Mouse (Mus musculus) neural tube, embryonic 14.5 days (tissue): Measurements from ENCODE around the gene R3hdm4. TPM values are rescaled to one million over a fixed set of nuclear protein-coding genes. Genes with fewer than 3 reads are reported as not detected.

Source experiments
- ATAC-seq: fragments of 200-750 bp; cut with Nextera tagmentation; 2 replicates; pipeline ENCODE4 v1.8.0; 2017; ENCODE audit warnings: low read depth, mild to moderate bottlenecking, moderate TSS enrichment, moderate library complexity
- H3K27ac ChIP-seq: fragments of 300-500 bp; sonication (generic); 2 replicates; pipeline ENCODE4 v1.5.1; 2014; ENCODE audit warnings: low read depth, mild to moderate bottlenecking, control low read depth, low read length, moderate library complexity, mixed read lengths
- H3K27me3 ChIP-seq: fragments of 300-500 bp; sonication (generic); 2 replicates; pipeline ENCODE4 v1.6.1; 2014; ENCODE audit warnings: low read length; ENCODE audit not compliant: control insufficient read depth, insufficient read depth
- H3K36me3 ChIP-seq: fragments of 300-500 bp; sonication (generic); 2 replicates; pipeline ENCODE4 v1.6.1; 2014; ENCODE audit warnings: low read length, mixed read lengths; ENCODE audit not compliant: control insufficient read depth, insufficient read depth
- H3K4me1 ChIP-seq: fragments of 300-500 bp; sonication (generic); 2 replicates; pipeline ENCODE4 v1.6.1; 2014; ENCODE audit warnings: low read length; ENCODE audit not compliant: control insufficient read depth, insufficient read depth
- H3K4me2 ChIP-seq: fragments of 300-500 bp; sonication (generic); 2 replicates; pipeline ENCODE4 v1.6.1; 2014; ENCODE audit warnings: mild to moderate bottlenecking, low read depth, low read length, control low read depth
- H3K4me3 ChIP-seq: fragments of 300-500 bp; sonication (generic); 2 replicates; pipeline ENCODE4 v1.5.1; 2014; ENCODE audit warnings: low read depth, low read length, control low read depth, mixed read lengths
- H3K9ac ChIP-seq: fragments of 300-500 bp; sonication (generic); replicated peaks from 2 replicates; pipeline ENCODE4 v1.6.1; 2014; ENCODE audit warnings: low read depth, mild to moderate bottlenecking, control low read depth, low read length, mixed read lengths
- H3K9me3 ChIP-seq: fragments of 300-500 bp; sonication (generic); 2 replicates; pipeline ENCODE4 v1.6.1; 2016; ENCODE audit warnings: low read length; ENCODE audit not compliant: control insufficient read depth
- WGBS: fragments of 180-500 bp; shearing (Covaris S2); extraction: QIAGEN DNeasy Blood & Tissue Kit; methylation state at CpG from one replicate; pipeline ENCODE4 v1.1.7; 2014; 5-methylcytosine and 5-hydroxymethylcytosine counted together
- polyA plus RNA-seq: library from polyadenylated mRNA; unstranded; fragments of >200 nt; fragmentation: Nextera tagmentation; extraction: Ambion mirVana; gene quantifications from 2 replicates; pipeline ENCODE4 v1.2.1, GENCODE M21; 2014

R3hdm4 gene
- polyA plus RNA-seq, 1 experiment from 2014 or later = 265 TPM

DNA sequence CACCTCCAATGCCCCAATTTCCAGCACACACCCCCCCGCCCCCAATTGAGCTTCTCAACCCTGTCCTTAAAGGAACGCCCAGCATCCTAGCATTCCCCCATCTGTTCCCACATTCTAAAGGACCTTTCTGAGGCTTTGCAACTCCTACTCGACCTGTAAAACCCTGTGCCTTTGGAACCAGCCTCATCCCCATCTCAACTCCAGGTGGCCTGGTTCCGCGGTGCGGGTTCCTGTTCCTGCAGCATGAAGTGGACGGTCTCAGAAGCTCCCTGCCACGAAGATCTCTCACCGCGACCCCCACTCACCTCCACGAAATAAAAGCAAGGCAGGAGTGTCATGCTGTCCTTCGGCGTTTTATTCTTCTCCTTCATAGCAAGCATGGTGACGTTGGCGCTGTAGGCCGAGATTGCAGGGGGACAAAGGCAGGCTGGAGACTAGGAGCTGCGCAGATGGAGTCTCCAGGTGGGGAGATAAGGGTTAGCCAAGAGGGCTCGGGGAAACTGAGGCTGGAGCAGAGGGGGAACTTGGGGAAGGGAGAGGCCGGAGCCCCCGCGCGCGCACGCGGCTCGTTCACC, 47.2 kb downstream of the R3hdm4 start:
- Histone ChIP-seq H3K9ac (peak overlapping the region; percentile 90), H3K9me3 (no peaks in the 10 kb centered on the region), H3K27me3 (no peaks in the 10 kb centered on the region), H3K36me3 (peaks cover 7% of the 10 kb centered on the region), H3K4me3 (peak overlapping the region; percentile 66), H3K27ac (peak overlapping the region; percentile 89), H3K4me1 (peaks cover 24% of the 10 kb centered on the region), H3K4me2 (peak overlapping the region; percentile 85)
- peak; percentile 8; the same call in 1 of the 2 replicates for ATAC-seq
- under 1% methylated on average over 19 of the region's 26 CpGs for WGBS

DNA sequence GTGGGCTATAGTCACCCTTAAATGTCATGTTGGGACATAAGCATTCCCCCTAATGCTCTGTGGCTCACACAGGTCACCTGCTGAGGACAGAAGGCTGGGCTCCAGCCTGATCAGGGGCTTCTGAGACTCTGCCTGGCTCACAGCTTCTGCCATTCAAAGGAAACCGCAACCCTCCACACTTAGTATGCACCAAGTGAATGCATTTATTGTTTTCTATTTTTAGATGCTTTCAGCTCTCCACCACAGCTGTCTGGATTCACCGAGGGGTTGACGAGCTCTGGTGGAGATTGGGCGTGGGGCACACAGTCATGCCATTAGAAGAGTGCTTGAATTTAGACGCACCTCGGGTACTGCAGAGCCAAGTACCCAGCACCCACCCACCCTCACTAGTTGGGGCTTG, 47.7 kb downstream of the R3hdm4 start:
- H3K4me2 ChIP-seq = peak overlapping the region; percentile 85
- H3K9ac ChIP-seq = peak overlapping the region; percentile 90
- no peaks in the 10 kb centered on the region for H3K27me3 ChIP-seq
- peaks cover 7% of the 10 kb centered on the region for H3K36me3 ChIP-seq
- no peaks in the 10 kb centered on the region for H3K9me3 ChIP-seq
- WGBS = 3% methylated on average over 6 of the region's 6 CpGs
- peak overlapping the region; percentile 66 for H3K4me3 ChIP-seq
- peak overlapping the region; percentile 89 for H3K27ac ChIP-seq
- H3K4me1 ChIP-seq = peaks cover 24% of the 10 kb centered on the region
- ATAC-seq = no peak

DNA sequence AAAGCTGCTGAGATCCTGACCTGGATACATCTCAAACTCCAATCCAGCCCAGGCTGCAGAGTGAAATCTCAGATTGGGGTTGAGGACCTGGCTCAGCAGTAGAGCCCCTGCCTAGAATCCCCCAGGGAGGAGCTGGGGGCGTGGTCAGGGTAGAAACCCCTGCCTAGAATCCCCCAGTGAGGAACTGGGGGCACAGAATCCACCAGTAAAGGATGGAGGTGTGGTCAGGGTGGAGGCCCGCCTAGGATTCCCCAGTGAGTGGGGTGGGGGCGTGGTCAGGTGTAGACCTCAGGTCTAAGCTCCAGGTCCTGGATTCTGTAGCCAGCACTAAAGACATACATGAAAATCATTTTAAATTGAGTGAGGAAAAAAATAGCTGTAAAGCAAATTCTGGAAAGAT, 48.1 kb downstream of the R3hdm4 start:
- 42% methylated on average over 3 of the region's 3 CpGs for WGBS
- Histone ChIP-seq H3K4me1 (peaks cover 24% of the 10 kb centered on the region), H3K4me3 (peak overlapping the region; percentile 66), H3K9me3 (no peaks in the 10 kb centered on the region), H3K9ac (peak overlapping the region; percentile 90), H3K27ac (peak overlapping the region; percentile 89; the same call in 1 of the 2 replicates), H3K36me3 (peaks cover 7% of the 10 kb centered on the region), H3K27me3 (no peaks in the 10 kb centered on the region), H3K4me2 (peak overlapping the region; percentile 85)
- ATAC-seq = no peak

GRCm38 (mm10) chr10:79871845-79872244, 49.2 kb downstream of the R3hdm4 start:
- no peaks in the 10 kb centered on the region for H3K9me3 ChIP-seq
- H3K4me3 ChIP-seq = peak overlapping the region; percentile 66; the same call in 1 of the 2 replicates
- peak overlapping the region; percentile 85 for H3K4me2 ChIP-seq
- H3K27me3 ChIP-seq = no peaks in the 10 kb centered on the region
- H3K9ac ChIP-seq = no peak overlapping the region
- no peak for ATAC-seq
- peaks cover 24% of the 10 kb centered on the region for H3K4me1 ChIP-seq
- WGBS = 91% methylated on average over 8 of the region's 8 CpGs
- H3K36me3 ChIP-seq = peaks cover 13% of the 10 kb centered on the region
- no peak overlapping the region for H3K27ac ChIP-seq

DNA sequence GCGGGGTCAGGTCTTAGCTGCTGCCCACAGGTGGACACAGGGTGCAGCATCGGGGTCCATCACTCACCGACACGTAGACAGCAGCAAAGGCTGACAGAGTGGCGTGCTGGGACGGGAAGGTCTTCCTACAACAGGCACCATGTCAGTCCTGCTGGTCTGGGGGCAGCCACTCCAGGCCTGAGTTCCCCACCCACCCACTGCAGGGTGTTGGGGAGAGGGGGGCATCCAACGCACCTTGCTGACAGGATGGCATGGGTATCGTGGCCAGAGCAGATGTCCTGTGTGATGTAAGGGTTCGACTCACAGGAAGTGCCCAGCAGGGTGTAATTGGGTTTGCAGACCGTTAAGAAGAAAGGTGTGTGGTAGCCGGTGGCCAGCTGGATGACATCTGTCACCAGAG, 54.4 kb downstream of the R3hdm4 start:
- Histone ChIP-seq H3K4me2 (no peak overlapping the region), H3K27ac (no peak overlapping the region), H3K27me3 (no peaks in the 10 kb centered on the region), H3K9ac (no peak overlapping the region), H3K4me3 (no peak overlapping the region), H3K4me1 (peaks cover 12% of the 10 kb centered on the region), H3K9me3 (no peaks in the 10 kb centered on the region), H3K36me3 (peaks cover 52% of the 10 kb centered on the region)
- no peak for ATAC-seq
- WGBS = 82% methylated on average over 11 of the region's 11 CpGs

DNA sequence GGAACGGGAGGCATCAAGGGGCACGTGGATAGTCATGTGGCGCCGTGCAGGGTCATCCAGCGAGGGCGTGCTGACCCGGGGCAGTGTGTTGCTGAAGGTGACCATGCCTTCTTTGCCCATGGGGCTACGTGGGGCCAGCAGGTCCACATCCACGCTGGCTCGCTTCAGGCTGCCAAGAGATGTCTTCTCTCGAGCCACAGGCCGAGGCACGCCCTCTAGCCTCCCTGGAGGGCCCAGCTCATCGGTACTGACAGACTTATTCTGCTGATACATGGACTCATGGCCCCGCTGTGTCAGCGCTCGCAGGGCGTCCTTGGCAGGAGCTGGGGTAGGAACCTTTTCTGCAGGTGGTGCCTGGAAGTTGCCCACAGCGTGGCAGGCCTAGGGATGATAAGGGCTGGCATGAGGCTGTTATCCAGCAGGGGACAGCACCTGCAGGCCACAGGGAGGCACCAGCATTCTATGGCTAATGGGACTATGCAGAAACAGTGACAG, 55.2 kb downstream of the R3hdm4 start:
- Histone ChIP-seq H3K9ac (0 out of 2 replicates have a peak overlapping the region, but pooled peaks have one; percentile 3), H3K4me3 (no peak overlapping the region), H3K36me3 (peaks cover 56% of the 10 kb centered on the region), H3K27me3 (no peaks in the 10 kb centered on the region), H3K27ac (no peak overlapping the region), H3K9me3 (no peaks in the 10 kb centered on the region), H3K4me1 (0 out of 2 replicates have a peak, but pooled peaks cover 9% of the 10 kb centered on the region), H3K4me2 (no peak overlapping the region)
- no peak for ATAC-seq
- 77% methylated on average over 19 of the region's 19 CpGs for WGBS

- Histone ChIP-seq H3K4me2 (no peak overlapping the region), H3K4me3 (no peak overlapping the region), H3K27ac (peak overlapping the region; percentile 39; the same call in 1 of the 2 replicates), H3K9me3 (no peaks in the 10 kb centered on the region), H3K27me3 (no peaks in the 10 kb centered on the region; the same call in 1 of the 2 replicates), H3K9ac (0 out of 2 replicates have a peak overlapping the region, but pooled peaks have one; percentile 3), H3K36me3 (peaks cover 62% of the 10 kb centered on the region), H3K4me1 (0 out of 2 replicates have a peak, but pooled peaks cover 5% of the 10 kb centered on the region)
- peak; percentile 11; the same call in 1 of the 2 replicates for ATAC-seq
- WGBS = 64% methylated on average over 12 of the region's 12 CpGs
These were observed 55.8 kb downstream of the R3hdm4 start for GRCm38 (mm10) chr10:79865189-79865601.

DNA sequence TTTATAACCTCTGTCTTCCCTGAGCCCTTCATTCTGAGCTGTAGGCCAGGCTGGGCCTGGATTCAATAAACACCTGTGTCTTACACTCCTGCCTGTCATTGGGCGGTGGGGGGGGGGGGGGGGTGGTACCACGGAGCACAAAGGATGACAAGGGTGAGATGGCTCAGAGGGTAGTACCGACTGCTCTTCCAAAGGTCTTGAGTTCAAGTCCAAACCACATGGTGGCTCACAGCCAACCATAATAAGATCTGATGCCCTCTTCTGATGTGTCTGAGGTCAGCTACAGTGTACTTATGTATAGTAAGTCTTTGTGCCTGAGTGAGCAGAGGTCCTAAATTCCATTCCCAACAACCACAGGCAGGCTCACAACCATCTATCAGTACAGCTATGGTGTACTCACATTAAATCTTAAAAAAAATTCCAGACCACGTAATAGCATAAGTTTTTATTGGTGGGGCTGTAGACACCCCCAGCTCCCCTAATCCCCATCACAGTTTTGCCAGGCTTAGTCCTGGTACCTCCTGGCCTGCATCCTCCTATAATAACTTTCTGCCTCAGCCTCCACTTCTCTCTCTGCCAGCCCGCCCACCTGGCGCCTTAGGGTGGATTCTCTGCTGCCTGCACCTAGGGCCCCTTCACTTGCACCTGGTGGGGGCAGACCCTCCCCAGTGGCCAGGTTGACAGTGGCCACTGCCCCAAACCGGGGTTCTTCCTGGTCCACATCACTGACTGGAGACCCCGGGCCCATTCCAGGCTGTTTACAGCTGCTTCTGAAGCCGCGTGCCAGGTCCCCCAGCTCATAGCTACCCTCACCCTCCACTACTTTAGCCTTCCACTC, 56.4 kb downstream of the R3hdm4 start:
- peak; percentile 12; the same call in 1 of the 2 replicates for ATAC-seq
- 0 out of 2 replicates have a peak, but pooled peaks cover 4% of the 10 kb centered on the region for H3K4me1 ChIP-seq
- no peak overlapping the region for H3K9ac ChIP-seq
- no peak overlapping the region for H3K4me2 ChIP-seq
- 54% methylated on average over 10 of the region's 10 CpGs for WGBS
- no peaks in the 10 kb centered on the region; the same call in 1 of the 2 replicates for H3K27me3 ChIP-seq
- peaks cover 69% of the 10 kb centered on the region for H3K36me3 ChIP-seq
- peak overlapping the region; percentile 39 for H3K27ac ChIP-seq
- no peaks in the 10 kb centered on the region for H3K9me3 ChIP-seq
- H3K4me3 ChIP-seq = no peak overlapping the region
